Mouse (Mus musculus): ENCODE data around the gene Ap2a1. TPM values are rescaled to one million over a fixed set of nuclear protein-coding genes. Genes with fewer than 3 reads are reported as not detected.

Ap2a1 gene
- polyA plus RNA-seq, 2 experiments from 2014 or later = 6.2 to 7.4 TPM

Other genes starting within 250 kb of the Ap2a1 start
- not detected for gene Izumo2, start 220.8 kb downstream of the Ap2a1 start, polyA plus RNA-seq (2017; shearing (Covaris generic))
- 10 to 100 TPM; 79.6 to 97.6 TPM for gene Vrk3, start 181.1 kb downstream of the Ap2a1 start, polyA plus RNA-seq (2017; shearing (Covaris generic))
- gene Zfp473, start 178.4 kb downstream of the Ap2a1 start, polyA plus RNA-seq (2017; shearing (Covaris generic)) = under 1 TPM; 0.16 to 0.63 TPM
- 10 to 100 TPM; 27.3 to 57.8 TPM for gene Nup62, start 113.4 kb downstream of the Ap2a1 start, polyA plus RNA-seq (2017; shearing (Covaris generic))
- gene Il4i1, start 113.1 kb downstream of the Ap2a1 start, polyA plus RNA-seq (2017; shearing (Covaris generic)) = 1 to 10 TPM; 1.9 to 3.6 TPM
- gene Atf5, start 112.8 kb downstream of the Ap2a1 start, polyA plus RNA-seq (2017; shearing (Covaris generic)) = under 1 TPM; 0.19 to 0.35 TPM
- gene Akt1s1, start 80.5 kb downstream of the Ap2a1 start, polyA plus RNA-seq (2017; shearing (Covaris generic)) = 1 to 10 TPM; 1.2 to 3.1 TPM
- gene Tbc1d17, start 80.4 kb downstream of the Ap2a1 start, polyA plus RNA-seq (2017; shearing (Covaris generic)) = 10 to 100 TPM; 64.8 to 85.3 TPM
- 10 to 100 TPM; 45.0 to 74.3 TPM for gene Pnkp, start 72.4 kb downstream of the Ap2a1 start, polyA plus RNA-seq (2017; shearing (Covaris generic))
- gene Ptov1, start 59.7 kb downstream of the Ap2a1 start, polyA plus RNA-seq (2017; shearing (Covaris generic)) = 1 to 10 TPM; 1.1 to 3.9 TPM
- gene Med25, start 36.8 kb downstream of the Ap2a1 start, polyA plus RNA-seq (2017; shearing (Covaris generic)) = 10 to 100 TPM in 1 of 2 experiments, 1 to 10 TPM in 1; 9.1 to 10.9 TPM
- 10 to 100 TPM in 1 of 2 experiments, 1 to 10 TPM in 1; 9.2 to 17.5 TPM for gene Fuz, start 33.4 kb downstream of the Ap2a1 start, polyA plus RNA-seq (2017; shearing (Covaris generic))
- gene Tsks, start 13.7 kb upstream of the Ap2a1 start, polyA plus RNA-seq (2017; shearing (Covaris generic)) = not detected
- under 1 TPM; 0.36 to 0.92 TPM for gene Cpt1c, start 45.4 kb upstream of the Ap2a1 start, polyA plus RNA-seq (2017; shearing (Covaris generic))
- 100 to 1,000 TPM in 1 of 2 experiments, 10 to 100 TPM in 1; 39.7 to 114 TPM for gene Prmt1, start 57.1 kb upstream of the Ap2a1 start, polyA plus RNA-seq (2017; shearing (Covaris generic))
- 100 to 1,000 TPM; 117 to 147 TPM for gene Irf3, start 68.2 kb upstream of the Ap2a1 start, polyA plus RNA-seq (2017; shearing (Covaris generic))
- 10 to 100 TPM; 23.6 to 30.1 TPM for gene Bcl2l12, start 69.2 kb upstream of the Ap2a1 start, polyA plus RNA-seq (2017; shearing (Covaris generic))
- 1 to 10 TPM; 7.0 to 9.3 TPM for gene Scaf1, start 86.9 kb upstream of the Ap2a1 start, polyA plus RNA-seq (2017; shearing (Covaris generic))
- gene Rras, start 88.5 kb upstream of the Ap2a1 start, polyA plus RNA-seq (2017; shearing (Covaris generic)) = 1 to 10 TPM; 2.0 to 3.9 TPM
- 10 to 100 TPM; 10.8 to 10.9 TPM for gene Prr12, start 123.4 kb upstream of the Ap2a1 start, polyA plus RNA-seq (2017; shearing (Covaris generic))
- 100 to 1,000 TPM; 158 to 199 TPM for gene Nosip, start 132.9 kb upstream of the Ap2a1 start, polyA plus RNA-seq (2017; shearing (Covaris generic))
- gene Prrg2, start 133.2 kb upstream of the Ap2a1 start, polyA plus RNA-seq (2017; shearing (Covaris generic)) = 1 to 10 TPM; 1.7 to 2.8 TPM
- gene Rcn3, start 162.7 kb upstream of the Ap2a1 start, polyA plus RNA-seq (2017; shearing (Covaris generic)) = 10 to 100 TPM in 1 of 2 experiments, 1 to 10 TPM in 1; 7.6 to 66.3 TPM
- 1 to 10 TPM; 2.3 to 3.8 TPM for gene Fcgrt, start 174.4 kb upstream of the Ap2a1 start, polyA plus RNA-seq (2017; shearing (Covaris generic))
- gene Rps11, start 194.9 kb upstream of the Ap2a1 start, polyA plus RNA-seq (2017; shearing (Covaris generic)) = 1,000 to 10,000 TPM; 3,755 to 5,441 TPM
- 1,000 to 10,000 TPM; 5,632 to 7,602 TPM for gene Rpl13a, start 199.3 kb upstream of the Ap2a1 start, polyA plus RNA-seq (2017; shearing (Covaris generic))
- gene Gm45713, start 206.7 kb upstream of the Ap2a1 start, polyA plus RNA-seq (2017; shearing (Covaris generic)) = not detected
- gene Flt3l, start 206.9 kb upstream of the Ap2a1 start, polyA plus RNA-seq (2017; shearing (Covaris generic)) = 10 to 100 TPM; 89.0 to 91.7 TPM
- 10 to 100 TPM; 40.4 to 50.6 TPM for gene Pih1d1, start 224.8 kb upstream of the Ap2a1 start, polyA plus RNA-seq (2017; shearing (Covaris generic))
- 10 to 100 TPM; 16.5 to 27.2 TPM for gene Aldh16a1, start 225.1 kb upstream of the Ap2a1 start, polyA plus RNA-seq (2017; shearing (Covaris generic))
- not detected for gene Slc17a7, start 234.5 kb upstream of the Ap2a1 start, polyA plus RNA-seq (2017; shearing (Covaris generic))